Mouse (Mus musculus) heart, embryonic 16.5 days (tissue): ENCODE measurements around the gene B3gat2. TPM values are rescaled to one million over a fixed set of nuclear protein-coding genes. Genes with fewer than 3 reads are reported as not detected.

Experiments
- ATAC-seq: fragments of 200-750 bp; cut with Nextera tagmentation; replicated peaks from 2 replicates; pipeline ENCODE4 v1.8.0; 2017; ENCODE audit warnings: moderate number of reproducible peaks; ENCODE audit not compliant: insufficient read depth, low FRiP score; ENCODE audit errors: extremely low read depth
- H3K27ac ChIP-seq: fragments of 300-500 bp; sonication (generic); 2 replicates; pipeline ENCODE4 v1.5.1; 2014; ENCODE audit warnings: mild to moderate bottlenecking, low read length, control low read depth, moderate library complexity
- H3K27me3 ChIP-seq: fragments of 300-500 bp; sonication (generic); 2 replicates; pipeline ENCODE4 v1.6.1; 2014; ENCODE audit warnings: low read length, mixed read lengths; ENCODE audit not compliant: control insufficient read depth, insufficient read depth
- H3K36me3 ChIP-seq: fragments of 300-500 bp; sonication (generic); 2 replicates; pipeline ENCODE4 v1.6.1; 2014; ENCODE audit not compliant: control insufficient read depth, insufficient read depth
- H3K4me1 ChIP-seq: fragments of 300-500 bp; sonication (generic); 2 replicates; pipeline ENCODE4 v1.6.1; 2014; ENCODE audit warnings: low read length, mixed read lengths; ENCODE audit not compliant: control insufficient read depth, insufficient read depth
- H3K4me2 ChIP-seq: fragments of 300-500 bp; sonication (generic); 2 replicates; pipeline ENCODE4 v1.6.1; 2014; ENCODE audit warnings: low read depth, mild to moderate bottlenecking, control low read depth, low read length
- H3K4me3 ChIP-seq: fragments of 300-500 bp; sonication (generic); 2 replicates; pipeline ENCODE4 v1.5.1; 2014; ENCODE audit warnings: mild to moderate bottlenecking, control low read depth, low read length
- H3K9ac ChIP-seq: fragments of 300-500 bp; sonication (generic); 2 replicates; pipeline ENCODE4 v1.6.1; 2014; ENCODE audit warnings: low read length, control low read depth
- H3K9me3 ChIP-seq: fragments of 300-500 bp; sonication (generic); replicated peaks from 2 replicates; pipeline ENCODE4 v1.6.1; 2016; ENCODE audit warnings: low read length; ENCODE audit not compliant: control insufficient read depth
- WGBS: fragments of 180-500 bp; shearing (Covaris S2); extraction: QIAGEN DNeasy Blood & Tissue Kit; methylation state at CpG from one replicate; pipeline ENCODE4 v1.1.7; 2014; 5-methylcytosine and 5-hydroxymethylcytosine counted together
- polyA plus RNA-seq: library from polyadenylated mRNA; unstranded; fragments of >200 nt; fragmentation: Nextera tagmentation; extraction: Ambion mirVana; gene quantifications from 2 replicates; pipeline ENCODE4 v1.2.1, GENCODE M21; 2015

B3gat2 gene
- polyA plus RNA-seq, 1 experiment from 2014 or later, result 0.50 TPM

DNA sequence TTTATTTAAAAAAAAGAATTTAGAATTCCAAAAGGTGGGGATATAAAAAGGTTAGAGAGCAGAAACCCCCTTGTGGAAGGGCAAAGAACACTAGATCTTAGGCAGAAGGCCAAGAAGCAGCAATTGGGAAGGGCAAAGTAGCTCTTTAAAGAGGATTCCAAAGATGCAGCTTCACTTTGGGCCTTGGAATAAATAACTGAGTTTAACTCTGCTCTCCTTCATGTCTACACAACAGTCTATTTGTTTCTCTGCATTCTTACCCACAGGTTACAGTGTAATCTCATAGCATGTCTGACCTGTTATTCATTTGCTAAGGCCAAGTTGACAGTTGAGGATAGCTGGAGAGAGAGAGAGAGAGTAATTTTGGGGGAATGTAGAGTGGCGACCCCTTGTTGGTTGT lies 6.6 kb upstream of the B3gat2 start:
- H3K36me3 ChIP-seq, result no peaks in the 10 kb centered on the region
- no peaks in the 10 kb centered on the region for H3K4me1 ChIP-seq
- no peak for ATAC-seq
- H3K27ac ChIP-seq, result no peak overlapping the region
- H3K9me3 ChIP-seq, result no peaks in the 10 kb centered on the region
- H3K4me3 ChIP-seq, result no peak overlapping the region
- H3K27me3 ChIP-seq, result peaks cover 9% of the 10 kb centered on the region
- WGBS, result 94% methylated on average over 1 of the region's 1 CpGs
- H3K4me2 ChIP-seq, result no peak overlapping the region
- H3K9ac ChIP-seq, result no peak overlapping the region

- Histone ChIP-seq H3K27ac (no peak overlapping the region), H3K36me3 (no peaks in the 10 kb centered on the region), H3K4me1 (peaks cover 10% of the 10 kb centered on the region), H3K9me3 (no peaks in the 10 kb centered on the region), H3K4me2 (peak overlapping the region; percentile 100), H3K4me3 (peak overlapping the region; percentile 73), H3K27me3 (peaks cover 46% of the 10 kb centered on the region), H3K9ac (peak overlapping the region; percentile 61)
- ATAC-seq, result peak; percentile 43; the same call in 1 of the 2 replicates
- WGBS, result under 1% methylated on average over 45 of the region's 45 CpGs
These were observed 659 bp downstream of the B3gat2 start for GRCm38 (mm10) chr1:23762136-23762687.

DNA sequence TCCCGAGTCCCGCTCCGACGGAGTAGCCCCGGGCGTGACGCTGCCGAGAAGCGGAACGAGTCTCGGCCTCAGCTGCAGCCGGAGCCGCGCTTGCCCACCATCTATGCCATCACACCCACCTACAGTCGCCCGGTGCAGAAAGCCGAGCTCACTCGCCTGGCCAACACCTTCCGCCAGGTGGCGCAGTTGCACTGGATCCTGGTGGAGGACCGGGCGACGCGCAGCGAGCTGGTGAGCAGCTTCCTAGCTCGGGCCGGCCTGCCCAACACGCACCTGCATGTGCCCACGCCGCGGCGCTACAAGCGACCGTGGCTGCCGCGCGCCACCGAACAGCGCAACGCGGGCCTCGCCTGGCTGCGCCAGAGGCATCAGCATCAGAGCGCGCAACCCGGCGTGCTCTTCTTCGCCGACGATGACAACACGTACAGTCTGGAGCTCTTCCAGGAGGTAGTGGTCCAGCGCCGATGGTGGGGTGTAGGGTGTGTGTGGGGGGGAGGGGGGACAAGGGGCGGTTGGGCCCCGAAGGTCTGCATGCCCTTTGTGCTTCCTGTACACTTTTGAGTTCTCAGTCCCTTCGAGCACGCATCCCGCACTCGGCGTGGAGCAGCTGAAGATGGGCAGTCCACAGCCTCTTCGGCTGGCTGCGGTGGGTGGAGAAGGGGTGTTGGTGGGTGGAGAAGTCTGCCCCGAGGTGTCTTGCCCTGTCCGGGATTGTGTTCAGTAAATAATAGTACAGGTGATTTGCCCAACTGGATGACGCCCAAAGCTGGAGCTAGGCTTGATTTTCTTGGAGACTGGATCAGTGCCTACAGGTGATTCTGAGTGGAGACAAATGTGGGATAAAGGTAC lies 1.5 kb downstream of the B3gat2 start:
- ATAC-seq, result peak; percentile 89
- H3K9ac ChIP-seq, result peak overlapping the region; percentile 4; the same call in 1 of the 2 replicates
- no peaks in the 10 kb centered on the region for H3K36me3 ChIP-seq
- H3K4me3 ChIP-seq, result peak overlapping the region; percentile 73
- WGBS, result 1% methylated on average over 65 of the region's 65 CpGs
- H3K27me3 ChIP-seq, result peaks cover 46% of the 10 kb centered on the region
- no peaks in the 10 kb centered on the region for H3K9me3 ChIP-seq
- H3K4me1 ChIP-seq, result peaks cover 10% of the 10 kb centered on the region
- H3K4me2 ChIP-seq, result peak overlapping the region; percentile 100
- H3K27ac ChIP-seq, result no peak overlapping the region

GRCm38 (mm10) chr1:23763726-23764125 lies 2.2 kb downstream of the B3gat2 start:
- 4% methylated on average over 7 of the region's 7 CpGs for WGBS
- Histone ChIP-seq H3K9me3 (no peaks in the 10 kb centered on the region), H3K4me2 (no peak overlapping the region), H3K36me3 (no peaks in the 10 kb centered on the region), H3K27me3 (peaks cover 46% of the 10 kb centered on the region), H3K4me1 (peaks cover 10% of the 10 kb centered on the region), H3K9ac (no peak overlapping the region), H3K27ac (no peak overlapping the region), H3K4me3 (no peak overlapping the region)
- no peak for ATAC-seq

- no peak overlapping the region for H3K4me3 ChIP-seq
- WGBS, result 64% methylated on average over 4 of the region's 4 CpGs
- H3K4me2 ChIP-seq, result no peak overlapping the region
- H3K36me3 ChIP-seq, result no peaks in the 10 kb centered on the region
- peaks cover 40% of the 10 kb centered on the region for H3K27me3 ChIP-seq
- H3K4me1 ChIP-seq, result peaks cover 10% of the 10 kb centered on the region
- H3K9ac ChIP-seq, result no peak overlapping the region
- no peak overlapping the region for H3K27ac ChIP-seq
- H3K9me3 ChIP-seq, result no peaks in the 10 kb centered on the region
- ATAC-seq, result no peak
These were observed 3.2 kb downstream of the B3gat2 start for GRCm38 (mm10) chr1:23764710-23765109.

GRCm38 (mm10) chr1:23773039-23773438 lies 11.5 kb downstream of the B3gat2 start:
- ATAC-seq, result no peak
- peaks cover 2% of the 10 kb centered on the region; the same call in 1 of the 2 replicates for H3K27me3 ChIP-seq
- no peak overlapping the region for H3K4me3 ChIP-seq
- no peaks in the 10 kb centered on the region for H3K9me3 ChIP-seq
- no peak overlapping the region for H3K27ac ChIP-seq
- no peak overlapping the region for H3K9ac ChIP-seq
- H3K36me3 ChIP-seq, result no peaks in the 10 kb centered on the region
- no peak overlapping the region for H3K4me2 ChIP-seq
- WGBS, result 68% methylated on average over 3 of the region's 3 CpGs
- no peaks in the 10 kb centered on the region for H3K4me1 ChIP-seq

DNA sequence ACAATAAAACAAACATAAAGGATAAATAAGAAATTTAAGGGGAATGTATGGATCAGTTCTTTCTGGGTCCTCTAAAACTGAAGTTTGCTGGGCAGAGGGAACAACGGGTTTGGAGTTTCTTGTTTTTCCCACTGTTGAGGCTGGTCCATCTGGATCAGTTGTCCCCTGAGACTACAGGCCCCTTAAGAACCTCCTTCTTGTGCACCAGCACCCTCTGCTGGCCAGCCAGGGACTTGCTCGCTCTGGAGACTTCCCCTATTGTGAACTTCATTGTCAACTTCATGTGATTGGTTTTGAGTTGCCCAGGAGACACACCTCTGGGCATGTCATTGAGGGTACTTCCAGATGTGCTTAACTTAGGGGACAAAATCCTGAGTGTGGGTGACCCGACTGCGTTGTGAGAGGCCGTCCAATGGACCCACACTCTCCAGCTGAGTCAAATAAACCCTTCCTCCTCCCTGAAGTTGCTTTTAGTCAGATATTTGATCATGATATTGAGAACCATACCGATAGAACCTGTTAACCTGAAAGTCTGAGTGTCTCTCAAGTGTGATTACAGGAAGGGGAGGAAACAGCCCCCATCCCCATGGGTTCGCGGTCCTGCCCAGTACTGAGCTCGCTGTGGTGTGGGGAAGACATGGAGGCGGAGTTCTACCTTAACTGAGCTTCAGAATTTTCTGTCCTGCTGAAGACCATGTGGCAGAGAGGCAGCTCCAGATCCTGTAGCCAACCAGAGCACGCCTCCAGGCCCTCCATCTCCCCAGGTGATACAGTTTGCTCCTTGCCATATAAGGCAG lies 31.4 kb downstream of the B3gat2 start:
- 37% methylated on average over 11 of the region's 11 CpGs for WGBS
- ATAC-seq, result no peak; the same call in 1 of the 2 replicates
- no peaks in the 10 kb centered on the region for H3K4me1 ChIP-seq

DNA sequence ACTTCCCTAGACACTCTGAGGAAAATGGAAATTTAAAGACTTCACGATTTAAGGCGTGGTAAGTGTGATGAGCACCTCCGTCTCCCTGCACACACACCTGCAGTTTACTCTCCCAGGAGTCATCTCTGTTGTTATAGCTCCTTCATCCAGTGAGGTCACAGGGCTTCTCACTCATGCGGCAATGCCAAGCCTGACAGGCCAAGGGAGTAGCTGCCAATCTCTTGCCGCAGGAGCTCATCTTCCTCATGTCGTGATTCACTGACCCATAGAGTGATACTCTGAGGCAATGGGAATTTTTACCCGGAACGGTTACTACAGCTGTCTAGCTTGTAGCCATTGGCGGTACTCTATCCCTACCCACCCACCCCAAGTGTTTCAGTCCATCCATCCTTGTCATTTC lies 36.8 kb downstream of the B3gat2 start:
- H3K4me2 ChIP-seq, result no peak overlapping the region
- 84% methylated on average over 9 of the region's 9 CpGs for WGBS
- ATAC-seq, result no peak
- H3K4me1 ChIP-seq, result no peaks in the 10 kb centered on the region
- H3K9ac ChIP-seq, result no peak overlapping the region
- no peaks in the 10 kb centered on the region for H3K9me3 ChIP-seq
- H3K27ac ChIP-seq, result no peak overlapping the region
- H3K36me3 ChIP-seq, result no peaks in the 10 kb centered on the region
- H3K4me3 ChIP-seq, result no peak overlapping the region
- no peaks in the 10 kb centered on the region for H3K27me3 ChIP-seq

More for the DNA sequence above, 31.4 kb downstream of the B3gat2 start:
- no peak overlapping the region for H3K4me3 ChIP-seq
- H3K27ac ChIP-seq, result no peak overlapping the region
- no peaks in the 10 kb centered on the region for H3K27me3 ChIP-seq
- H3K4me2 ChIP-seq, result no peak overlapping the region
- H3K9ac ChIP-seq, result no peak overlapping the region
- no peaks in the 10 kb centered on the region for H3K9me3 ChIP-seq
- H3K36me3 ChIP-seq, result no peaks in the 10 kb centered on the region
